Mouse (Mus musculus): Measurements from ENCODE around the gene A930017K11Rik. TPM values are rescaled to one million over a fixed set of nuclear protein-coding genes. Genes with fewer than 3 reads are reported as not detected.

A930017K11Rik gene
- polyA plus RNA-seq, 1 experiment from 2014 or later: not detected

- Histone ChIP-seq H3K9ac (replicated peaks; ENCODE audit: low read depth) (no peak overlapping the region), H3K36me3 (ENCODE audit: insufficient read depth, low read length) (peaks cover 23% of the 10 kb centered on the region), H3K27ac (ENCODE audit: low read length) (no peak overlapping the region), H3K4me3 (ENCODE audit: low read depth, low read length) (no peak overlapping the region), H3K4me2 (replicated peaks; ENCODE audit: low read depth, low read length) (no peak overlapping the region), H3K27me3 (replicated peaks; ENCODE audit: insufficient read depth, low read length) (no peaks in the 10 kb centered on the region), H3K4me1 (ENCODE audit: insufficient read depth, low read depth, low read length) (no peaks in the 10 kb centered on the region), H3K9me3 (ENCODE audit: low read length) (no peaks in the 10 kb centered on the region)
- TF ChIP-seq CTCF (IDR thresholded peaks at IDR 0.05) (no peak), EP300 (IDR thresholded peaks at IDR 0.05) (no peak)
- DNase-seq (ENCODE audit: low spot score) (no peak), ATAC-seq (no peak)
- 74% methylated on average over 2 of the region's 2 CpGs for WGBS
Measured at GRCm38 (mm10) chr17:25925348-25925747, 27.0 kb downstream of the A930017K11Rik start.

- no peak overlapping the region for H3K9ac ChIP-seq (replicated peaks; ENCODE audit: low read depth)
- DNase-seq (ENCODE audit: low spot score) (no peak), ATAC-seq (no peak)
Measured at GRCm38 (mm10) chr17:25922120-25922519, 30.2 kb downstream of the A930017K11Rik start.

DNA sequence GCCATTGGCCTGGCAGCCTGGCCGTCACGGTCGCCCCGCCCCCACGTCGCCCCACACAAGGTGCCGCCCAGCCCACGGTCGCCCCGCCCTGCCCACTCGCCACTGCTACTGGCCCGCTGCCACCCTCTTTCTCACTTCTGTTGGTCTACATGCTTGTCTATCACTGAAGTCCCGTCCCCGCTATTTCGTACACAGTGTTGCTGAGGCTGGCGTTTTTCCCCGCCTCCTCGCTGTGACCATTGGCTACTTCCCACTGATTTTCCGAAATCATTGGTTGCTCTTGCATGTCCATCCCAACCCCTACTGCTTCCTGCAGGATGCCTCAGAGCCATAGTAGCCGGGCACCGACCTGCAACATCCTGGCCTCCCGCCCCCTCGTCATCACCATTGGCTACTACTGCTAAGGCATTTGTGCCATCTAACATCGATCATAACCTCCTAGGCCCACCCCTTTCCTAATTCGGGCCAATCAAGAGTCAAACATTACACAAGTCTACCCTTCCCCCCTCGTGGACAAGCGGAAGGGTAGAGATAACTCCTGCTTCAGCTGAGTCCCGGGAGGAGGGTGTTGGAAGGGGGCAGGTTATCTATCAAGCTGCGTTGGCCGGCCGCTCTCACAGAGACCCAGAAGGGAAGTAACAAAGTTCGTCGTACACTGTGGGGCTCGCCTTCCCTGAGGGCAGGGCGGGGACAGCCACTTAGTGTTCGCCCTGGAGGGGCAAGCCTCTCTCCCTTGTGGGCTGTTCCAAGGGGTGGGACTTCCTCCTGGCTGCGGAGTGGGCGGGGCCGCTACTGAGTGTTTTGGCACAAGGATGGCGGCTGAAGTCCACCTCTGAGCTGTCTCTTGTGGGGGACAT, 32.4 kb downstream of the A930017K11Rik start:
- DNase-seq (ENCODE audit: low spot score) (peak; percentile 100), ATAC-seq (peak; percentile 95)
- peak overlapping the region; percentile 95 for H3K27ac ChIP-seq (ENCODE audit: low read length)
- H3K4me2 ChIP-seq (replicated peaks; ENCODE audit: low read depth, low read length): peak overlapping the region; percentile 94
- no peak; the same call in 1 of the 2 replicates for TF ChIP-seq CTCF (IDR thresholded peaks at IDR 0.05)
- peak; percentile 88 for TF ChIP-seq EP300 (IDR thresholded peaks at IDR 0.05)
- 0 out of 2 replicates have a peak, but pooled peaks cover 8% of the 10 kb centered on the region for H3K4me1 ChIP-seq (ENCODE audit: insufficient read depth, low read depth, low read length)
- H3K9ac ChIP-seq (replicated peaks; ENCODE audit: low read depth): peak overlapping the region; percentile 43
- H3K9me3 ChIP-seq (ENCODE audit: low read length): no peaks in the 10 kb centered on the region
- H3K4me3 ChIP-seq (ENCODE audit: low read depth, low read length): peak overlapping the region; percentile 95
- H3K27me3 ChIP-seq (replicated peaks; ENCODE audit: insufficient read depth, low read length): no peaks in the 10 kb centered on the region
- WGBS: under 1% methylated on average over 31 of the region's 40 CpGs
- no peaks in the 10 kb centered on the region for H3K36me3 ChIP-seq (ENCODE audit: insufficient read depth, low read length)

More at GRCm38 (mm10) chr17:25922120-25922519, 30.2 kb downstream of the A930017K11Rik start:
- Histone ChIP-seq H3K4me1 (ENCODE audit: insufficient read depth, low read depth, low read length) (0 out of 2 replicates have a peak, but pooled peaks cover 6% of the 10 kb centered on the region), H3K9me3 (ENCODE audit: low read length) (no peaks in the 10 kb centered on the region), H3K36me3 (ENCODE audit: insufficient read depth, low read length) (peaks cover 8% of the 10 kb centered on the region; the same call in 1 of the 2 replicates), H3K27me3 (replicated peaks; ENCODE audit: insufficient read depth, low read length) (no peaks in the 10 kb centered on the region), H3K4me2 (replicated peaks; ENCODE audit: low read depth, low read length) (no peak overlapping the region), H3K4me3 (ENCODE audit: low read depth, low read length) (no peak overlapping the region), H3K27ac (ENCODE audit: low read length) (no peak overlapping the region)
- WGBS: 59% methylated on average over 5 of the region's 5 CpGs
- TF ChIP-seq CTCF (IDR thresholded peaks at IDR 0.05) (no peak), EP300 (IDR thresholded peaks at IDR 0.05) (no peak)

DNA sequence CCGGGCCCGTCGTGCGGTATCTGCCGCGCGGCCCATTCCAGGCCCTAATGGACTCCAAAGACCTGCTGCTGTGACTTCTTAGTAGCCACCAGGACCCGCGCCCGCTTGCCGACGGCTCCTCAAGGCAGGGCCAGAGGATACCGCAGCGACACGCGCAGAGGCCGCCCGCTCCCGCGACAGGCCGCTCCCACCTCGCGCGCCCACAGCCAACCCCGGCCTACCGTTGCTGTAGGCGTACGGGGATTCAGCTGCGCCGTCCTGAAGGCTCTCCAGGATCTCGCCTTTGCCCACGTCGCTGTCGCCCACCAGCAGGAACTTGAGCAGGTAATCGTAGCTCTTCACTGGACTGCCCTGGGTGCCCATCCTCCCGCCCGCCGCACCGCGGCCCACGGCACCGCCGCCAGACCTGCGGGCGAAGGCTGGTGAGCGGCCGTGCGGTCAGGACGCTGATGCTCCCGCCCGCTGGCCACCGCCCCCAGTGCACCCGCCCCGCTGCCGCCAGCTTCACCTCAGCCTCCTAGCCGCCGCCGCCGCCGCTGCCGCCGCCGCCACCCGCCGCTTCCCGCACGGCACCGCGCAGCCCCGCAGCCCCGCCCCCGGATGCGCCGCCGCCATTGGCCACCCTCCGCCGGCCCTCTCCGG, 33.1 kb downstream of the A930017K11Rik start, which contains the start of gene Rab40c:
TSS of gene Rab40c (minus strand) at position 584 of the 642 bp plus-strand sequence.
- under 1% methylated on average over 51 of the region's 78 CpGs for WGBS
- Histone ChIP-seq H3K4me2 (replicated peaks; ENCODE audit: low read depth, low read length) (peak within 1 kb of the TSS; percentile 94), H3K36me3 (ENCODE audit: insufficient read depth, low read length) (no peaks in the 10 kb centered on the region), H3K27me3 (replicated peaks; ENCODE audit: insufficient read depth, low read length) (no peaks in the 10 kb centered on the region), H3K4me3 (ENCODE audit: low read depth, low read length) (peak within 1 kb of the TSS; percentile 95), H3K4me1 (ENCODE audit: insufficient read depth, low read depth, low read length) (peaks cover 8% of the 10 kb centered on the region; the same call in 1 of the 2 replicates), H3K9ac (replicated peaks; ENCODE audit: low read depth) (peak within 1 kb of the TSS; percentile 79), H3K27ac (ENCODE audit: low read length) (peak within 1 kb of the TSS; percentile 95), H3K9me3 (ENCODE audit: low read length) (no peaks in the 10 kb centered on the region)
- DNase-seq (ENCODE audit: low spot score) (no peak), ATAC-seq (peak; percentile 2; the same call in 1 of the 2 replicates)
- TF ChIP-seq CTCF (IDR thresholded peaks at IDR 0.05) (no peak), EP300 (IDR thresholded peaks at IDR 0.05) (no peak)

- DNase-seq (ENCODE audit: low spot score): no peak
- peak overlapping the region; percentile 95; the same call in 1 of the 2 replicates for H3K4me3 ChIP-seq (ENCODE audit: low read depth, low read length)
- peak overlapping the region; percentile 79 for H3K9ac ChIP-seq (replicated peaks; ENCODE audit: low read depth)
- no peaks in the 10 kb centered on the region for H3K9me3 ChIP-seq (ENCODE audit: low read length)
- H3K27me3 ChIP-seq (replicated peaks; ENCODE audit: insufficient read depth, low read length): no peaks in the 10 kb centered on the region
- H3K27ac ChIP-seq (ENCODE audit: low read length): 0 out of 2 replicates have a peak overlapping the region, but pooled peaks have one; percentile 82
- peak overlapping the region; percentile 94 for H3K4me2 ChIP-seq (replicated peaks; ENCODE audit: low read depth, low read length)
- H3K4me1 ChIP-seq (ENCODE audit: insufficient read depth, low read depth, low read length): peaks cover 8% of the 10 kb centered on the region; the same call in 1 of the 2 replicates
- no peaks in the 10 kb centered on the region for H3K36me3 ChIP-seq (ENCODE audit: insufficient read depth, low read length)
- TF ChIP-seq CTCF (IDR thresholded peaks at IDR 0.05) (no peak), EP300 (IDR thresholded peaks at IDR 0.05) (no peak)
- no peak for ATAC-seq
- WGBS: 77% methylated on average over 9 of the region's 9 CpGs
Measured at GRCm38 (mm10) chr17:25918037-25918750, 34.2 kb downstream of the A930017K11Rik start.

Measured in lung, postnatal 0 days (tissue).